Mouse (Mus musculus) testis, adult 2 months (tissue): ENCODE data around the gene Rfng. TPM values are rescaled to one million over a fixed set of nuclear protein-coding genes. Genes with fewer than 3 reads are reported as not detected.
A peak's percentile ranks its signal among the peaks of the same experiment; 100 is the strongest.
"Not testable (repeated sequence)": the region's sequence is repeated elsewhere in the genome, so short reads cannot be mapped to it uniquely, and the experiment has no call there.

Experiments
- H3K27ac ChIP-seq: fragments of 200-500 bp; 2 replicates; pipeline ENCODE4 v1.5.1; 2012; ENCODE audit warnings: low read depth, low read length; ENCODE audit not compliant: control insufficient read depth, insufficient read depth
- H3K27me3 ChIP-seq: fragments of 200-500 bp; 2 replicates; pipeline ENCODE4 v1.6.1; 2012; ENCODE audit warnings: mild to moderate bottlenecking, low read length, moderate library complexity; ENCODE audit not compliant: control insufficient read depth, insufficient read depth
- H3K36me3 ChIP-seq: fragments of 200-500 bp; 2 replicates; pipeline ENCODE4 v1.6.1; 2012; ENCODE audit warnings: mild to moderate bottlenecking, low read length; ENCODE audit not compliant: control insufficient read depth, insufficient read depth
- H3K4me1 ChIP-seq: fragments of 200-500 bp; 2 replicates; pipeline ENCODE4 v1.6.1; 2012; ENCODE audit warnings: low read length; ENCODE audit not compliant: control insufficient read depth, insufficient read depth
- H3K4me3 ChIP-seq: fragments of 200-500 bp; 2 replicates; pipeline ENCODE4 v1.5.1; 2012; ENCODE audit warnings: low read depth, mild to moderate bottlenecking, low read length, moderate library complexity, mixed read lengths; ENCODE audit not compliant: control insufficient read depth
- CTCF ChIP-seq: fragments of 200-500 bp; IDR thresholded peaks from 2 replicates; pipeline ENCODE4 v1.5.1; 2012; ENCODE audit warnings: low read depth, mild to moderate bottlenecking, inconsistent platforms, low read length, moderate library complexity; ENCODE audit not compliant: control insufficient read depth, insufficient read depth, insufficient replicate concordance
- POLR2A ChIP-seq: fragments of 200-500 bp; IDR thresholded peaks from 2 replicates; pipeline ENCODE4 v1.6.1; 2012; ENCODE audit warnings: low read depth, mild to moderate bottlenecking, inconsistent platforms, low read length, moderate library complexity; ENCODE audit not compliant: control insufficient read depth
- polyA plus RNA-seq: library from polyadenylated mRNA; depleted of rRNA; stranded (reverse); fragments of >200 nt; gene quantifications from 2 replicates; pipeline ENCODE4 v1.2.3, GENCODE M21; 2012

Rfng gene
- polyA plus RNA-seq, 1 experiment: 11.1 TPM

- no peaks in the 10 kb centered on the region for H3K4me1 ChIP-seq
- no peaks in the 10 kb centered on the region for H3K36me3 ChIP-seq
- no peak overlapping the region for H3K27ac ChIP-seq
- H3K4me3 ChIP-seq: no peak overlapping the region
- no peak for TF ChIP-seq CTCF
- no peak for TF ChIP-seq POLR2A
- no peaks in the 10 kb centered on the region for H3K27me3 ChIP-seq
Measured at GRCm38 (mm10) chr11:120768206-120768605, 15.8 kb downstream of the Rfng start.

GRCm38 (mm10) chr11:120767023-120767422 lies 17.0 kb downstream of the Rfng start:
- H3K27me3 ChIP-seq, H3K36me3 ChIP-seq, H3K4me1 ChIP-seq, H3K4me3 ChIP-seq, H3K27ac ChIP-seq: not testable (repeated sequence)

GRCm38 (mm10) chr11:120763121-120763999 lies 20.6 kb downstream of the Rfng start:
- H3K36me3 ChIP-seq, H3K27me3 ChIP-seq, H3K4me1 ChIP-seq, H3K27ac ChIP-seq: not testable (repeated sequence)
- peak overlapping the region; percentile 73 for H3K4me3 ChIP-seq

GRCm38 (mm10) chr11:120762672-120763041 lies 21.4 kb downstream of the Rfng start, which contains the start of gene Hmga1b:
Gene Hmga1b (plus strand): TSS chr11:120762794.
- H3K36me3 ChIP-seq, H3K4me1 ChIP-seq, H3K27me3 ChIP-seq, H3K27ac ChIP-seq: not testable (repeated sequence)
- peak within 1 kb of the TSS; percentile 73 for H3K4me3 ChIP-seq

- H3K27ac ChIP-seq: no peak overlapping the region
- H3K4me3 ChIP-seq: peak overlapping the region; percentile 73
- TF ChIP-seq CTCF (no peak), POLR2A (no peak)
- H3K36me3 ChIP-seq: no peaks in the 10 kb centered on the region
- H3K27me3 ChIP-seq: no peaks in the 10 kb centered on the region
- peaks cover 3% of the 10 kb centered on the region for H3K4me1 ChIP-seq
Measured at GRCm38 (mm10) chr11:120761811-120762671, 22.0 kb downstream of the Rfng start.

DNA sequence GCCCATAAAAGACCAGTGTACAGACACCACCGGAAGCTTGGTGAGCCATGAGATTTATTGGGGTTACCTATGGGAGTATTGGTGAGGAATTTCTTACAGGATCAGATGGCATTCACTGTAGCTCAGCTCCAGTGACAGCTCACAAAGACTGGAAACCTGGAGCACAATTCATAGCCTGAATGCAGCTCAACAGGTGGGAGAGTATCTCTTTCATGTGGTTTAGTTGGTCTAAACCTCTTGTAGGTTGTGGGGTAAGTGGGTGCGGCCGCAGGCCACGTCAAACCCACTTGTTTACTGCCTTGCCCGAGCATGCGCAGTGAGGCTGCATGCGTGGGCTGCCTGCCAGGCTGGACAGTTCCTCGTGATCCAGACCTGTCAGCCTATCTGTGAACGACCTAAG lies 23.8 kb downstream of the Rfng start:
- Histone ChIP-seq H3K4me1 (peaks cover 3% of the 10 kb centered on the region), H3K27ac (no peak overlapping the region), H3K36me3 (no peaks in the 10 kb centered on the region), H3K4me3 (no peak overlapping the region), H3K27me3 (no peaks in the 10 kb centered on the region)
- TF ChIP-seq POLR2A (no peak), CTCF (no peak)

GRCm38 (mm10) chr11:120751606-120752005 lies 32.4 kb downstream of the Rfng start:
- H3K4me3 ChIP-seq: no peak overlapping the region
- TF ChIP-seq POLR2A (no peak), CTCF (no peak)
- H3K27ac ChIP-seq: no peak overlapping the region
- peaks cover 5% of the 10 kb centered on the region for H3K4me1 ChIP-seq
- no peaks in the 10 kb centered on the region for H3K27me3 ChIP-seq
- no peaks in the 10 kb centered on the region for H3K36me3 ChIP-seq
